ENCODE assay signal across 19 mouse cellular contexts in genomic region chr5:146410821-146411220, GRCm38 (mm10). TPM values are rescaled to one million over a fixed set of nuclear protein-coding genes. Genes with fewer than 3 reads are reported as not detected.
DNase-seq lines count a peak whose midpoint lies in the region; ATAC-seq and TF ChIP-seq lines count a peak whose summit lies in the region.
"Had no signal": no experiment of that assay in that cellular context is flagged by ENCODE, and none has a peak within 500 bp of the region (broad histone marks: within the 10 kb centered on the region; RNA-seq: fewer than 3 reads in every experiment).

No protein-coding gene starts in this region.

- H3K4me1 ChIP-seq in midbrain, embryonic 11.5 days (ENCODE audit: control insufficient read depth, insufficient read depth, low read length), result peaks cover 12% of the 10 kb centered on the region
- peaks cover 32% of the 10 kb centered on the region for H3K4me1 ChIP-seq in midbrain, embryonic 15.5 days
- peaks cover 44% of the 10 kb centered on the region for H3K4me1 ChIP-seq in olfactory bulb, adult 2 months (ENCODE audit: control insufficient read depth, insufficient read depth, low read length)
- H3K4me1 ChIP-seq: liver, embryonic 13.5 days had no signal

- H3K36me3 ChIP-seq in midbrain, embryonic 11.5 days (ENCODE audit: control insufficient read depth, insufficient read depth, low read length), result no peaks in the 10 kb centered on the region
- no peaks in the 10 kb centered on the region for H3K36me3 ChIP-seq in midbrain, embryonic 15.5 days (replicated peaks)
- H3K36me3 ChIP-seq: heart, embryonic 13.5 days; liver, embryonic 13.5 days had no signal

- no peak overlapping the region for H3K9ac ChIP-seq in midbrain, embryonic 11.5 days (ENCODE audit: low read length)
- no peak overlapping the region for H3K9ac ChIP-seq in midbrain, embryonic 15.5 days
- H3K9ac ChIP-seq: heart, embryonic 13.5 days; liver, embryonic 13.5 days; lung, embryonic 14.5 days had no signal

- peak; percentile 36; the same call in 1 of the 2 replicates for ATAC-seq in midbrain, embryonic 11.5 days (ENCODE audit: low FRiP score)
- no peak; the same call in 1 of the 2 replicates for ATAC-seq in midbrain, embryonic 15.5 days (replicated peaks)

- H3K4me3 ChIP-seq in midbrain, embryonic 11.5 days (ENCODE audit: low read depth, low read length), result no peak overlapping the region
- H3K4me3 ChIP-seq in midbrain, embryonic 15.5 days, result no peak overlapping the region
- no peak overlapping the region for H3K4me3 ChIP-seq in olfactory bulb, adult 2 months (ENCODE audit: insufficient read depth, low read depth, low read length)
- H3K4me3 ChIP-seq: heart, embryonic 13.5 days; liver, embryonic 13.5 days had no signal

- peak; percentile 21 for DNase-seq in heart, adult 11 months
- DNase-seq in heart, postnatal 25 days (ENCODE audit: low spot score), result no peak
- no peak for DNase-seq in midbrain, embryonic 11.5 days (ENCODE audit: low spot score, missing footprints)
- DNase-seq in Muller cell, postnatal 12 days (ENCODE audit: inconsistent ontology term), result peak; percentile 69
- no peak for DNase-seq in kidney, postnatal 10 days
- DNase-seq: adrenal gland, postnatal 25 days; cerebellum, adult 2 months; cerebellum, postnatal 36 days; heart, postnatal 4 days; kidney, adult 18-20 months; kidney, postnatal 14 days; liver, embryonic 13.5 days; lung, embryonic 14.5 days; right cerebral cortex, postnatal 4 days had no signal

- 73% methylated on average over 4 of the region's 4 CpGs for WGBS in midbrain, embryonic 11.5 days
- WGBS in midbrain, embryonic 15.5 days, result 44% methylated on average over 4 of the region's 4 CpGs
- 85% methylated on average over 4 of the region's 4 CpGs for WGBS in olfactory bulb, adult 2 months

- H3K27me3 ChIP-seq in midbrain, embryonic 11.5 days (ENCODE audit: control insufficient read depth, insufficient read depth, low read length), result no peaks in the 10 kb centered on the region
- H3K27me3 ChIP-seq in midbrain, embryonic 15.5 days (replicated peaks), result no peaks in the 10 kb centered on the region
- H3K27me3 ChIP-seq: liver, embryonic 13.5 days had no signal

- intact Hi-C loops in heart, postnatal 25 days (cut with DNase I), result no loop called here

- no peak overlapping the region for H3K27ac ChIP-seq in midbrain, embryonic 11.5 days (ENCODE audit: low read depth, low read length)
- H3K27ac ChIP-seq in midbrain, embryonic 15.5 days, result no peak overlapping the region
- H3K27ac ChIP-seq in olfactory bulb, adult 2 months (ENCODE audit: insufficient read depth, low read depth, low read length), result peak overlapping the region; percentile 4; the same call in 1 of the 2 replicates
- H3K27ac ChIP-seq: heart, embryonic 13.5 days; liver, embryonic 13.5 days; stomach, postnatal 0 days had no signal

- H3K4me2 ChIP-seq in midbrain, embryonic 11.5 days, result no peak overlapping the region
- H3K4me2 ChIP-seq in midbrain, embryonic 15.5 days, result no peak overlapping the region
- H3K4me2 ChIP-seq: heart, embryonic 13.5 days; liver, embryonic 13.5 days; lung, embryonic 14.5 days had no signal

- TF ChIP-seq POLR2A in olfactory bulb, adult 2 months (IDR thresholded peaks at IDR 0.05; ENCODE audit: insufficient read depth, low read depth, low read length), result no peak

- no peaks in the 10 kb centered on the region for H3K9me3 ChIP-seq in midbrain, embryonic 11.5 days (ENCODE audit: control insufficient read depth, low read length)
- no peaks in the 10 kb centered on the region for H3K9me3 ChIP-seq in midbrain, embryonic 15.5 days
- H3K9me3 ChIP-seq: heart, embryonic 13.5 days; liver, embryonic 13.5 days had no signal

- TF ChIP-seq CTCF in olfactory bulb, adult 2 months (IDR thresholded peaks at IDR 0.05; ENCODE audit: insufficient read depth, low read depth, low read length), result no peak

RNA-seq across cellular contexts. Expression of gene Wasf3, which starts 26.0 kb away (rescaled TPM):
- total RNA-seq in heart, postnatal 25 days (2021), result under 1 TPM; 0.44 to 0.48 TPM
- 6.3 and 6.4 TPM in 2 replicates for polyA plus RNA-seq in midbrain, embryonic 11.5 days (2014; fragmentation: Nextera tagmentation; extraction: Ambion mirVana)
- 18.5 and 18.8 TPM in 2 replicates for polyA plus RNA-seq in midbrain, embryonic 15.5 days (2015; fragmentation: Nextera tagmentation; extraction: Ambion mirVana)
- polyA plus RNA-seq in olfactory bulb, adult 2 months (2012; ENCODE audit: insufficient read depth, insufficient read length, low replicate concordance, missing spikeins), result not detected in 2 replicates
- total RNA-seq: granulocyte monocyte progenitor cell, adult 5-6 weeks had no signal

Comparison
In these comparisons a context has a peak if more than half of its experiments do, and no peak if none do; other contexts are left out.
1. DNase-seq: peak in heart, adult 11 months (single experiment) and Muller cell, postnatal 12 days (single experiment); none in heart, postnatal 25 days (single experiment), midbrain, embryonic 11.5 days (single experiment) and kidney, postnatal 10 days (single experiment).